Mouse (Mus musculus) bone marrow macrophage, adult 2 months (primary cell): ENCODE measurements around the gene Ifitm2.

Experiments
- CTCF ChIP-seq: IDR thresholded peaks from 2 replicates; pipeline ENCODE4 v1.5.1; 2012; ENCODE audit warnings: low read depth, mild to moderate bottlenecking, low read length, moderate library complexity
- POLR2A ChIP-seq: IDR thresholded peaks from 2 replicates; pipeline ENCODE4 v1.6.1; 2012; ENCODE audit warnings: mild to moderate bottlenecking, low read depth, low read length, borderline replicate concordance

DNA sequence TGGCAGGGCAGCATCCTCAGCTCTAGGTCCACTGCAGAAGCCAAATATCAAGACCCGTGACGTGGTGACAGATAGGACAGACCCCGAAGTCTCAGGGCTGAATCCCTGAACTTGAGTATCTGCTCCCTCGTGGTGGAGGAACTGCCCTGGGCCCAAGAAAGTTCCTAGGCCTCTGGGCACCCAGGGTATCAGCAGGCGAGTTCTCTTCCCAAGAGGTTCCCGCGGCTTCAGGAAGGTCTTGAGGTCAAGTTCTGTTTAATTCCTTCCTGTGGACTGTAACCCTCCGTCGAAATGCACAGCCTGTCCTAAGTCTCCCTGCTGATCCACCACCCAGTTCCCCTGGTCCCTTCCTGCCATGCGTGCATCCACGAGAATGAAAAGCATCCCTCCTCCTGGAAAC is 2.7 kb downstream of the Ifitm2 start:
- TF ChIP-seq CTCF: no peak
- no peak for TF ChIP-seq POLR2A
